Mouse (Mus musculus): ENCODE data around the gene Fgfr2.

Fgfr2 gene

GRCm38 (mm10) chr7:133120221-133120751 lies 2.9 kb downstream of the Fgfr2 start:
- DNase-seq (ENCODE audit: low read depth, low spot score), result peak; percentile 60

- no peak for DNase-seq (ENCODE audit: low read depth, low spot score)
Observed at GRCm38 (mm10) chr7:133117815-133118214, 5.3 kb downstream of the Fgfr2 start.

- DNase-seq (ENCODE audit: low read depth, low spot score), result no peak
Observed at GRCm38 (mm10) chr7:133116542-133116941, 6.6 kb downstream of the Fgfr2 start.

DNA sequence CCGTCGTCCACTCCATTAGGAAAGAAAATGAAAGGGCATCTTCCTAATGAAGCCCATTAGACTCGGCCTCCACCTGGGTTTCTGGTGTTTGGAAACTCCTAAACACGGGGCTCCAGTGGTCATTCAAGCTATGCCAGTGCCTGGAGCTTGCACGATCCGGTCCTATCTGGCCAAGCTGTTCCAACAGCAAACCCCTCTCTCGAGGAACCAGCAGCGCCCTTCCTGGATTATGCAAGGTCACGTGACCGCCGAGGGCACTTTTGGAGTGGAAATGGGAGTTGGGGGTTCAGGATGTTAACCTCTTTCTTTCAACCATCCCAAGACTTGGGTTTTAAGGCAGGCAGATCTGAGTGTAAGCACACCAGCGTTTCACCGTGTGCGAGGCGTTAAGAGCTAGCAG lies 7.3 kb downstream of the Fgfr2 start:
- DNase-seq (ENCODE audit: low read depth, low spot score), result peak; percentile 93

DNA sequence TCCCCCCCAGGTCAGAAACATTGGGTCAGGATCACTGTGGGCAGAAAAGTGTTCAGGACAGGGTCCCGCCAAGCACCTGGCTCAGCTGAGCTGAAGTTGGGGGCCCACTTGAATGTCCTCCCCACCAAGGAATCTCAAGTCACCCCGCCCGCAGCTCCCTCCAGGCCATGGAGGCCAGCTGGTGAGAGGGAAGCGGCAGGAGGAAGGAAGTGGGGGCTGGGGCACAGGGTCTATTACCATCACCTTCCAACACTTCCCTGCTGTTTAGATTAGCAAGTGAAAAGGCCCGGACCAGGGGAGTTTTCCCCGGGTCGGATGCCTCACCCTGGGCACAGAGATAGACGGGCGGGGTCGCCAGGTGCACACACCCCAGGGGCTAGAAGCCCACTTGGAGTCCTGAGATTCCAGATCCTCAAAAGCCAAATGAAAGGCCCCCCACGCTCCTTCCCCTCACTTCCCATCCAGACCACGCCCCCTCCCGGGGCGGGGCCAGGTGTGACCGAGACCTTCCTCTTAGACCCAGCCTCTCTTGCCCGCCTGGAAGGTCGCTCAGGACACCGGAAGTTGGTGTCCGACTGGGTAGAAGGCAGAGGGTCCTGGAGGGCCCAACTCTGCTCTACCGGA lies 8.2 kb downstream of the Fgfr2 start:
- peak; percentile 99 for DNase-seq (ENCODE audit: low read depth, low spot score)

GRCm38 (mm10) chr7:133113185-133113895 lies 9.8 kb downstream of the Fgfr2 start:
- DNase-seq (ENCODE audit: low read depth, low spot score), result peak; percentile 70

- peak; percentile 93 for DNase-seq (ENCODE audit: low read depth, low spot score)
Observed at GRCm38 (mm10) chr7:133112351-133112831, 10.8 kb downstream of the Fgfr2 start.

- peak; percentile 89 for DNase-seq (ENCODE audit: low read depth, low spot score)
Observed at GRCm38 (mm10) chr7:133109442-133109841, 13.7 kb downstream of the Fgfr2 start.

DNA sequence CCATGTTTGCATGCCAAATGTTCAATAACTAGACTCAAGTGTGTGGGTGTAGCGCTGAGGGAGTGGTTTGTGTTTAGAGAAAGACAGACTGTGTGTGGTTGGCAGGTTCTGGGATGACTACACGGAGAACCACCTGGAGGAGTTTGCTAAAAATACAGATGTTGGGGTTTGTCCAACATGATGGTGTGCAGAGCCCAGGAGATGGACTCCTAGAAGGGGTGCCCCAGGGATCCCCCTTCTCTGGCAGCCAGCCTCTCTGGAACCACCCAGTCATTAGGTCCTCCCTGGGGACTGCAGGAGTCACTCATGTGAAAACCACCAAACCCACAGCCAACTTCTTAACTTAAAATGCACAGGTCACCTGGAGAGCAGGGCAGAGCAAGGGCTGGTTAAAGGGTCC lies 14.5 kb downstream of the Fgfr2 start:
- no peak for DNase-seq (ENCODE audit: low read depth, low spot score)

- no peak for DNase-seq (ENCODE audit: low read depth, low spot score)
Observed at GRCm38 (mm10) chr7:133102578-133102977, 20.6 kb downstream of the Fgfr2 start.

DNA sequence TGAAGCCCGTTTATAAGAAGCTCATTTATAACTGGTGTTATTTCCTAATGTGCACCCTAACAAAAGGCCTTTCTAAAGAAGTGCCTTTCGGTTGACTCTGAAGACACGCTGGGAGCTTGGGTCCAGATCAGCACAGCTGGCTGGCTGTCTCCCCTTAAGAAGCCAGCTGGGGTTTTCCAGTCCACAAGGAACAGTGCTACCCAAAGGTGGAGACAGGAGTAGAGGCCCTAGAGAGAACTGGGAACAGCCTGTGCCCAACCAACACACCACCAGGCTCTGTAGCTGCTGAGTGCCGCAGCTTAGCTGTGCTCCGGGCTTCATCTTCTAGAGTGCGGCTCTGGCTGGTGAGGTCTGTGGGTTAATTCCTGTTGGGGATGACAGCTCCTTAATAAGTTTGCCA lies 22.1 kb downstream of the Fgfr2 start:
- no peak for DNase-seq (ENCODE audit: low read depth, low spot score)

- no peak for DNase-seq (ENCODE audit: low read depth, low spot score)
Observed at GRCm38 (mm10) chr7:133100178-133100577, 23.0 kb downstream of the Fgfr2 start.

DNA sequence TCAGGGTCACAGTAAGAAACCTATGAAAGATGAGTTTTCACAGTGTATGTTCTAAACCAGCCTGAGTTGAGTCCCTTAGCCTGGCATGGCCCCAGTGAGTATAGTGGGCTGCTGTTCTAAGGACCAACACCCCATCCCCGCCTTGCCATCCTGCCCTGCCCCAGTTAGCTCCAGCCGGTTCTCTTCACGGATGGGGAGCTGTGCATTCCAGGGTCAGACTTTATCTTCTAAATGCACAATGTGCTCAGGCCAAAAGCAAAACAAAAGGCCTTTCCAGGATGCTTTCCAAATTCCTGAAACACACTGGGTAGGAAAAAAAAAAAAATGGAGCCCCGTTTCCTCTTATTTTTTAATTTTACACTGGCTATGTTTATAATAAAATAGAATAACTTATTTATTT lies 23.9 kb downstream of the Fgfr2 start:
- DNase-seq (ENCODE audit: low read depth, low spot score), result no peak

- no peak for DNase-seq (ENCODE audit: low read depth, low spot score)
Observed at GRCm38 (mm10) chr7:133098118-133098793, 24.9 kb downstream of the Fgfr2 start.

DNA sequence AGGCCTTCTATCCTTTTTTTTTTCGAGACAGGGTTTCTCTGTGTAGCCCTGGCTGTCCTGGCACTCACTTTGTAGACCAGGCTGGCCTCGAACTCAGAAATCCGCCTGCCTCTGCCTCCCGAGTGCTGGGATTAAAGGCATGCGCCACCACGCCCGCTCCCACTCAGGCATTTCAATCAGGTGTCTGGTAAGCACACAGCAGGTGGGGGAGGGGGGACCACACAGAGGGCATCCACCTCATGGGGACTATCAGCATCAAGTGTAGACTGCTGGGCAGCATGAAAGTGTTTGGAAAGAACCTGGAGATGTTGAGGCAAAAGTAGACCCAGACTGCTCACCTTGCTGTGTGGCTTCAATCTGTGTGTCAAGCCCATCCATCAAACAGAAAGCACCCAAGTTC lies 27.5 kb downstream of the Fgfr2 start:
- DNase-seq (ENCODE audit: low read depth, low spot score), result peak; percentile 85

DNA sequence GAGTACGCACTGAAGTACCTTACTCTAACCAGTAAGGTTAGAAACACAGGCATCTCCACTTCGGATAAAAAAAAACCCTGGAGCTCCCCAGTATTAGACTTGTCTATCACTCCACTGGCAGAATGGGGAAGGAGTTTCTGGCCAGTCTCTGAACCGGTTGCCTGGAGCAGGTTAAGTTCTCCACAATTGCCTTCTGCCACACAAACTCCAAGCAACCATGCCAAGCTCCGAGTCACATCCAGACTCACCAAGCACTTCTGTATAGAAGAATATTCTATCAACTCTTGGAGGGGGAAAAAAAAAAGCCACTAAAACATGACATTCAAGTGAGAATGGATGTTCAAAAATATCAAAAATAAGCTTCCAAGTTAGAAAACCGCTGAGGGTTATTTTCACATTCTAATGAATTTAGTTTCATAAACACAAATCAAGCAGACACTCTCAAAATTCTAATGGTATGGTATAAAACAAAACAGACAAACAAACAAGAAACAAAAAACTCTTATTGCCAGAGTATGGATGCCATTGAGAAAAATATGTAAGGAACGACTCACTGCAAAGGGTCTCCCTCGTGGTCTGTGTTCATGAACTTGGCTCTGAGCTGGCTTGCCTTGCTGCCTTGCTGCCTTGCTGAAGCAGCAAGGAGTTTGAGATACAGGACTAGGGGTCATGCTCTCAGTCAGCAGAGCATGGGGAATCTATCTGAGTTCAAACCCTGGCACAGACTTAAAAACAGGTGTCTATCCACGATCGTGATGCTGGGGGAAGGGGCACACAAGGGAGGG lies 28.2 kb downstream of the Fgfr2 start:
- no peak for DNase-seq (ENCODE audit: low read depth, low spot score)

DNA sequence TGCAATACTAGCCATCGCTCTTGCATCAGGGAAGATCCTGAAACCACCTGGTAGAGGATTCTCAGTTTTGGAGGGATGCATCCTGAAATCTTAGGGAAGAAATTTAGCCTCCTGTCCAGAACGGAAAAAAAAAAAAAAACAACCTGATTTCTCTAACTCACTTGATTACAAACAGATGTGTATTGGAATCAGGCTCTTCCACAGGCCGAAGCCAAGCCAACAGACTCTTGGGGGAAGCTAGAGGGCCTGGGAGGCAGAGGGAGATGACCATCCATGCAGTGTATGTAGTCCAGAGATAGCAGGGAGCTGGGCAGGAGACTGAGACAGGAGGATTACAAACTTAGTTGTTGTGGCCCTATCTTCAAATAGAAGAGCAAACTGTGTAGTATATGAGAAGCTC lies 29.0 kb downstream of the Fgfr2 start:
- no peak for DNase-seq (ENCODE audit: low read depth, low spot score)

DNA sequence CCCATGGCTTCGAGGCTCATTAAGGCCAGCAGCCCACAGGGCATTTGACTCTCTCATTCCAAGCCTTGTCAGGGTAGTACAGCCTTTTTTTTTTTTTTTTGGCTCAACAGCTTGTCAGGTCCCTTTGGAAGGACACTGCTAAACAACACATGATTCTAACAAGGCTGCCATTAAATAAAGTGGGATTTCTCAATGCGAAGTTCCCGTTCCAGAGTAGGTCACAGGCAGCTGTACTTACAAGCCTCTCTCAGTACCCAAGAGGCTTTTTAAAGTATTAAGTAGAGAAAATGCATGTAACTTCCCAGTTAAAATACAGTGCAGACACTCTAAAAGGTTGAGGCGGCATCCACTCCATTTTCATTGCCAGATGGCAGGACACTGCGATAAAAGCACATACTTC lies 29.4 kb downstream of the Fgfr2 start:
- no peak for DNase-seq (ENCODE audit: low read depth, low spot score)

DNA sequence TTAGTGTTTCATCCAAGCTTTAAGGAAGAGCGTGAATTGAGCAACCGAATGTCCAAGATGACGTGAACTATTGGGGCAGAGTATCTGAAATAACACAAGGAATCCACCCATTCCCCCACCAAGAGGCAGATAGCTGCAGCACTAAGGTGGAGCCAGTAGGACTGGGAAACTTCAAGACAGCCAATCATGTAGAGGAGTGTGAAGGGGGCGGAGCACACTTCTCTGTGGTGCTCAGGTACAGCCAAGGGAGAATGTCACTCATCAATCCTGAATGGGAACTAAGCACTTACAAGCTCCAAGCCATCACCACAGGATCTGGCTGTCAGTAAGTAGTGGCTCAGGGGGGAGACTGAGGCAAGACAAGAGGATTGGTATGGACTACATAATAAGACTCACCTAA lies 32.5 kb downstream of the Fgfr2 start:
- DNase-seq (ENCODE audit: low read depth, low spot score), result peak; percentile 80

DNA sequence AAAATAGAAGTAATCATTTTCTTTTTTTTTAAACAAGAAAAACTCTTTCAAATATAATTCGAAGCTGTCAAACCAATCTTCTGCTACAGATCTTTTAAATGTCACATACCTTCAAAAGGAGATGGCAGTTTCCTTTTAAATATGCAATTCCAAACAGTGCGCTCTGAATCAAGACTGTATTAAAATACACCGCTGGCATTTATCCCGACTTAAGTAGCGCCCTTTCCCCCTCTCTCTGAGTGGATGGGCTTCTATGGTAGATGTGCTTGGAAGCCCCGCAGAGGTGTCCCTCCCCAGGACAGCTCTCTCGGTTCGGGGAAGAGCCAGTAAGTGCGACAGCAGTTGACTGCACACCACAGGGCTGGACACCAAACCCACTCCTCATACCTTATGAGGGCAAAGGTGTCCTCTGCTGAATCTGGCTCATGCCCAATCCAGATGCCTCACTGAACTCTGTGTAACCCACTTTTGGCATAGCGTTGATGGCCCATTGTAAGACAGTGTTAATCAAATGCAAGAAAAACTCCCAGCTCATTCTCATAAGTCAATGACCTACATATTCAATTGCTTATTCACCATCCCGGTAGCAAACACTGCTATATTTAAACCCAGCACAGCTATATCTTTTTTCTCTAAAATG lies 33.4 kb downstream of the Fgfr2 start:
- no peak for DNase-seq (ENCODE audit: low read depth, low spot score)

DNA sequence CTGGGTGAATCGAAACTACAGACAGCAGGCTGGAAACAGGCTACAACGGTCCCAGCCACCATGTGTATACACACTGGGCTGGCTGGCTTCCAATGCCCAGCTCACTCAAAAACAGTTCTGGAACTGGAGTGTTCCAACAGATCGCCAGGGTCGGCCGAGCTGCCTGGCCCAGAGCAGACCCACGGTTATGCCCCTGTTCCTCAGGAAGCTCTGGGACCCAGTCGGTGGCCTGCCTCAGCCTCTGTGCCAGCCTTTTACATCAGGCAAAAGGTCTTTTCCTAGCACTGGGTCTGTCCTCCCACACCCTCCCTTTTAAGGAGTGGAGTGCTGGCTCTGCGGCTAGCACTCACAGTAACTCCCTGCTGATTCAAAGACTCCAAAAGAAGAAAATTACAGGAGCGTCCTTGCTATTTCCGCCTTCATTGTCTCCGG lies 34.3 kb downstream of the Fgfr2 start:
- DNase-seq (ENCODE audit: low read depth, low spot score), result no peak

Data from ES-CJ7 (cell line).